Mouse (Mus musculus) liver, embryonic 16.5 days (tissue): ENCODE results near the gene Map2k5. TPM values are rescaled to one million over a fixed set of nuclear protein-coding genes. Genes with fewer than 3 reads are reported as not detected.

Experiments used
- ATAC-seq: fragments of 200-750 bp; cut with Nextera tagmentation; 2 replicates; pipeline ENCODE4 v1.8.0; 2017; ENCODE audit warnings: low read depth, mild to moderate bottlenecking, moderate number of reproducible peaks, moderate library complexity
- H3K27ac ChIP-seq: fragments of 300-500 bp; sonication (generic); 2 replicates; pipeline ENCODE4 v1.5.1; 2014; ENCODE audit warnings: mild to moderate bottlenecking, low read length
- H3K27me3 ChIP-seq: fragments of 300-500 bp; sonication (generic); 2 replicates; pipeline ENCODE4 v1.6.1; 2014; ENCODE audit warnings: low read depth, low read length, mixed read lengths; ENCODE audit not compliant: control insufficient read depth, insufficient read depth
- H3K36me3 ChIP-seq: fragments of 300-500 bp; sonication (generic); 2 replicates; pipeline ENCODE4 v1.6.1; 2014; ENCODE audit warnings: mild to moderate bottlenecking; ENCODE audit not compliant: control insufficient read depth, insufficient read depth
- H3K4me1 ChIP-seq: fragments of 300-500 bp; sonication (generic); 2 replicates; pipeline ENCODE4 v1.6.1; 2014; ENCODE audit warnings: low read depth, low read length, mixed read lengths; ENCODE audit not compliant: control insufficient read depth
- H3K4me2 ChIP-seq: fragments of 300-500 bp; sonication (generic); 2 replicates; pipeline ENCODE4 v1.6.1; 2014; ENCODE audit warnings: low read depth, low read length, mixed read lengths
- H3K4me3 ChIP-seq: fragments of 300-500 bp; sonication (generic); 2 replicates; pipeline ENCODE4 v1.5.1; 2014; ENCODE audit warnings: low read depth, mild to moderate bottlenecking, low read length
- H3K9ac ChIP-seq: fragments of 300-500 bp; sonication (generic); 2 replicates; pipeline ENCODE4 v1.6.1; 2014; ENCODE audit warnings: low read depth, low read length
- H3K9me3 ChIP-seq: fragments of 300-500 bp; sonication (generic); replicated peaks from 2 replicates; pipeline ENCODE4 v1.6.1; 2016; ENCODE audit warnings: low read length; ENCODE audit not compliant: control insufficient read depth
- WGBS: fragments of 180-500 bp; shearing (Covaris S2); extraction: QIAGEN DNeasy Blood & Tissue Kit; methylation state at CpG from one replicate; pipeline ENCODE4 v1.1.7; 2014; ENCODE audit not compliant: insufficient replicate concordance; 5-methylcytosine and 5-hydroxymethylcytosine counted together
- polyA plus RNA-seq: library from polyadenylated mRNA; unstranded; fragments of >200 nt; fragmentation: Nextera tagmentation; extraction: Ambion mirVana; gene quantifications from 2 replicates; pipeline ENCODE4 v1.2.1, GENCODE M21; 2015

Map2k5 gene
- polyA plus RNA-seq, 1 experiment from 2014 or later: 7.7 TPM

- no peak for ATAC-seq
- no peak overlapping the region for H3K27ac ChIP-seq
- no peaks in the 10 kb centered on the region for H3K9me3 ChIP-seq
- WGBS: 80% methylated on average over 5 of the region's 5 CpGs
- no peak overlapping the region for H3K4me3 ChIP-seq
- no peak overlapping the region for H3K9ac ChIP-seq
- no peaks in the 10 kb centered on the region for H3K27me3 ChIP-seq
- H3K36me3 ChIP-seq: no peaks in the 10 kb centered on the region
- no peaks in the 10 kb centered on the region for H3K4me1 ChIP-seq
- H3K4me2 ChIP-seq: no peak overlapping the region
Observed at GRCm38 (mm10) chr9:63234356-63234755, 143.3 kb downstream of the Map2k5 start.

GRCm38 (mm10) chr9:63230289-63230688, 147.4 kb downstream of the Map2k5 start:
- Histone ChIP-seq H3K36me3 (no peaks in the 10 kb centered on the region), H3K4me2 (no peak overlapping the region), H3K4me3 (no peak overlapping the region), H3K27me3 (no peaks in the 10 kb centered on the region), H3K9ac (no peak overlapping the region), H3K4me1 (no peaks in the 10 kb centered on the region), H3K27ac (no peak overlapping the region), H3K9me3 (no peaks in the 10 kb centered on the region)
- ATAC-seq: no peak
- 75% methylated on average over 15 of the region's 15 CpGs for WGBS

- no peaks in the 10 kb centered on the region for H3K27me3 ChIP-seq
- H3K27ac ChIP-seq: no peak overlapping the region
- H3K4me3 ChIP-seq: no peak overlapping the region
- 74% methylated on average over 4 of the region's 4 CpGs for WGBS
- no peak overlapping the region for H3K4me2 ChIP-seq
- ATAC-seq: no peak
- no peak overlapping the region for H3K9ac ChIP-seq
- H3K36me3 ChIP-seq: no peaks in the 10 kb centered on the region
- no peaks in the 10 kb centered on the region for H3K4me1 ChIP-seq
- no peaks in the 10 kb centered on the region for H3K9me3 ChIP-seq
Observed at GRCm38 (mm10) chr9:63229124-63229523, 148.6 kb downstream of the Map2k5 start.

- Histone ChIP-seq H3K4me1 (no peaks in the 10 kb centered on the region), H3K9ac (no peak overlapping the region), H3K27ac (no peak overlapping the region), H3K27me3 (no peaks in the 10 kb centered on the region), H3K4me3 (no peak overlapping the region), H3K36me3 (no peaks in the 10 kb centered on the region), H3K4me2 (no peak overlapping the region), H3K9me3 (no peaks in the 10 kb centered on the region)
- 69% methylated on average over 6 of the region's 6 CpGs for WGBS
- no peak for ATAC-seq
Observed at GRCm38 (mm10) chr9:63222161-63222560, 155.5 kb downstream of the Map2k5 start.

GRCm38 (mm10) chr9:63219851-63220250, 157.9 kb downstream of the Map2k5 start:
- H3K4me1 ChIP-seq: no peaks in the 10 kb centered on the region
- WGBS: 73% methylated on average over 7 of the region's 7 CpGs
- ATAC-seq: no peak

GRCm38 (mm10) chr9:63215031-63215430, 162.7 kb downstream of the Map2k5 start:
- no peaks in the 10 kb centered on the region for H3K36me3 ChIP-seq
- H3K4me1 ChIP-seq: no peaks in the 10 kb centered on the region
- 81% methylated on average over 2 of the region's 2 CpGs for WGBS
- H3K27me3 ChIP-seq: no peaks in the 10 kb centered on the region
- no peak overlapping the region for H3K4me3 ChIP-seq
- H3K9ac ChIP-seq: no peak overlapping the region
- H3K4me2 ChIP-seq: no peak overlapping the region
- H3K27ac ChIP-seq: no peak overlapping the region
- no peak for ATAC-seq
- no peaks in the 10 kb centered on the region for H3K9me3 ChIP-seq

More at GRCm38 (mm10) chr9:63219851-63220250, 157.9 kb downstream of the Map2k5 start:
- H3K4me3 ChIP-seq: no peak overlapping the region
- no peaks in the 10 kb centered on the region for H3K9me3 ChIP-seq
- no peaks in the 10 kb centered on the region for H3K27me3 ChIP-seq
- H3K36me3 ChIP-seq: no peaks in the 10 kb centered on the region
- H3K4me2 ChIP-seq: no peak overlapping the region
- H3K9ac ChIP-seq: no peak overlapping the region
- no peak overlapping the region for H3K27ac ChIP-seq

- Histone ChIP-seq H3K27me3 (no peaks in the 10 kb centered on the region), H3K27ac (no peak overlapping the region), H3K9me3 (no peaks in the 10 kb centered on the region), H3K9ac (no peak overlapping the region), H3K36me3 (no peaks in the 10 kb centered on the region), H3K4me3 (no peak overlapping the region), H3K4me2 (no peak overlapping the region), H3K4me1 (no peaks in the 10 kb centered on the region)
- WGBS: 73% methylated on average over 15 of the region's 15 CpGs
- no peak for ATAC-seq
Observed at GRCm38 (mm10) chr9:63206769-63207276, 170.9 kb downstream of the Map2k5 start.

- no peaks in the 10 kb centered on the region for H3K9me3 ChIP-seq
- ATAC-seq: no peak
- H3K4me2 ChIP-seq: no peak overlapping the region
- no peak overlapping the region for H3K9ac ChIP-seq
- H3K4me1 ChIP-seq: no peaks in the 10 kb centered on the region
- 64% methylated on average over 3 of the region's 3 CpGs for WGBS
- no peaks in the 10 kb centered on the region for H3K36me3 ChIP-seq
- no peak overlapping the region for H3K27ac ChIP-seq
- no peaks in the 10 kb centered on the region for H3K27me3 ChIP-seq
- H3K4me3 ChIP-seq: no peak overlapping the region
Observed at GRCm38 (mm10) chr9:63203461-63203860, 174.2 kb downstream of the Map2k5 start.

- peak; percentile 74 for ATAC-seq
- no peak overlapping the region for H3K4me2 ChIP-seq
- H3K27me3 ChIP-seq: no peaks in the 10 kb centered on the region
- H3K4me3 ChIP-seq: no peak overlapping the region
- no peaks in the 10 kb centered on the region for H3K4me1 ChIP-seq
- no peaks in the 10 kb centered on the region for H3K36me3 ChIP-seq
- H3K9me3 ChIP-seq: no peaks in the 10 kb centered on the region
- H3K9ac ChIP-seq: no peak overlapping the region
- H3K27ac ChIP-seq: no peak overlapping the region
- WGBS: 73% methylated on average over 15 of the region's 15 CpGs
Observed at GRCm38 (mm10) chr9:63201376-63202323, 176.1 kb downstream of the Map2k5 start.
